Mouse (Mus musculus) cerebellum, adult 2 months (tissue): ENCODE data around the gene Ppm1b.

Experiments used
- CTCF ChIP-seq: fragments of 200-500 bp; IDR thresholded peaks from 2 replicates; pipeline ENCODE4 v1.5.1; 2011; ENCODE audit warnings: low read depth, mild to moderate bottlenecking, control low read depth, low read length, moderate library complexity, borderline replicate concordance; ENCODE audit not compliant: insufficient read depth
- POLR2A ChIP-seq: fragments of 200-500 bp; IDR thresholded peaks from 2 replicates; pipeline ENCODE4 v1.6.1; 2011; ENCODE audit warnings: low read length, control low read depth, borderline replicate concordance; ENCODE audit not compliant: insufficient read depth

GRCm38 (mm10) chr17:85043404-85043816 is 86.9 kb downstream of the Ppm1b start:
- TF ChIP-seq CTCF = no peak
- TF ChIP-seq POLR2A = no peak
